Mouse (Mus musculus) hindbrain, embryonic 13.5 days (tissue): Measurements from ENCODE around the gene Lcn11. TPM values are rescaled to one million over a fixed set of nuclear protein-coding genes. Genes with fewer than 3 reads are reported as not detected.
"Not testable (repeated sequence)": the region's sequence is repeated elsewhere in the genome, so short reads cannot be mapped to it uniquely, and the experiment has no call there.

ENCODE experiments used
- ATAC-seq: fragments of 200-750 bp; cut with Nextera tagmentation; 2 replicates; pipeline ENCODE4 v1.8.0; 2017; ENCODE audit warnings: moderate TSS enrichment; ENCODE audit not compliant: low FRiP score
- H3K27ac ChIP-seq: fragments of 300-500 bp; sonication (generic); 2 replicates; pipeline ENCODE4 v1.5.1; 2015; ENCODE audit warnings: inconsistent platforms, mild to moderate bottlenecking, moderate library complexity
- H3K27me3 ChIP-seq: fragments of 300-500 bp; sonication (generic); 2 replicates; pipeline ENCODE4 v1.6.1; 2015; ENCODE audit warnings: mild to moderate bottlenecking, inconsistent platforms
- H3K36me3 ChIP-seq: fragments of 300-500 bp; sonication (generic); 2 replicates; pipeline ENCODE4 v1.6.1; 2015; ENCODE audit warnings: mild to moderate bottlenecking, inconsistent platforms
- H3K4me1 ChIP-seq: fragments of 300-500 bp; sonication (generic); replicated peaks from 2 replicates; pipeline ENCODE4 v1.6.1; 2015; ENCODE audit warnings: inconsistent platforms
- H3K4me2 ChIP-seq: fragments of 300-500 bp; sonication (generic); 2 replicates; pipeline ENCODE4 v1.6.1; 2015; ENCODE audit warnings: inconsistent platforms, mild to moderate bottlenecking, moderate library complexity
- H3K4me3 ChIP-seq: fragments of 300-500 bp; sonication (generic); 2 replicates; pipeline ENCODE4 v1.5.1; 2015; ENCODE audit warnings: mild to moderate bottlenecking, inconsistent platforms
- H3K9ac ChIP-seq: fragments of 300-500 bp; sonication (generic); 2 replicates; pipeline ENCODE4 v1.6.1; 2015; ENCODE audit warnings: mild to moderate bottlenecking, inconsistent platforms
- H3K9me3 ChIP-seq: fragments of 300-500 bp; sonication (generic); 2 replicates; pipeline ENCODE4 v1.6.1; 2016; ENCODE audit warnings: inconsistent platforms
- WGBS: fragments of 180-500 bp; shearing (Covaris S2); methylation state at CpG from one replicate; pipeline ENCODE4 v1.1.7; 2015; 5-methylcytosine and 5-hydroxymethylcytosine counted together
- polyA plus RNA-seq: library from polyadenylated mRNA; unstranded; fragments of >200 nt; fragmentation: Nextera tagmentation; extraction: Ambion mirVana; gene quantifications from 2 replicates; pipeline ENCODE4 v1.2.1, GENCODE M21; 2015

Gene Lcn11
- polyA plus RNA-seq: not detected in 2 replicates

GRCm38 (mm10) chr2:25776717-25777116 lies at the start of gene Lcn11:
TSS of gene Lcn11 (plus strand) at chr2:25777017.
- H3K4me3 ChIP-seq: no peak within 1 kb of the TSS
- no peak within 1 kb of the TSS for H3K27ac ChIP-seq
- 96% methylated on average over 1 of the region's 1 CpGs for WGBS
- no peaks in the 10 kb centered on the region for H3K4me1 ChIP-seq
- no peaks in the 10 kb centered on the region for H3K27me3 ChIP-seq
- no peak within 1 kb of the TSS for H3K9ac ChIP-seq
- no peaks in the 10 kb centered on the region for H3K9me3 ChIP-seq
- no peak for ATAC-seq
- no peaks in the 10 kb centered on the region for H3K36me3 ChIP-seq
- no peak within 1 kb of the TSS for H3K4me2 ChIP-seq

- Histone ChIP-seq H3K27ac (no peak overlapping the region), H3K27me3 (no peaks in the 10 kb centered on the region), H3K9me3 (0 out of 2 replicates have a peak, but pooled peaks cover 5% of the 10 kb centered on the region), H3K36me3 (no peaks in the 10 kb centered on the region), H3K9ac (no peak overlapping the region), H3K4me2 (no peak overlapping the region), H3K4me3 (no peak overlapping the region), H3K4me1 (no peaks in the 10 kb centered on the region)
- no peak for ATAC-seq
- 67% methylated on average over 2 of the region's 2 CpGs for WGBS
These were observed 43.5 kb upstream of the Lcn11 start for GRCm38 (mm10) chr2:25733199-25733930.

- not testable (repeated sequence) for H3K9ac ChIP-seq, H3K4me1 ChIP-seq, H3K9me3 ChIP-seq, H3K36me3 ChIP-seq, H3K27ac ChIP-seq, ATAC-seq, H3K4me3 ChIP-seq, H3K4me2 ChIP-seq, H3K27me3 ChIP-seq
- 72% methylated on average over 3 of the region's 3 CpGs for WGBS
These were observed 40.1 kb upstream of the Lcn11 start, which contains the start of gene Obp2b for GRCm38 (mm10) chr2:25736709-25737108. TSS of gene Obp2b (plus strand) at chr2:25737009.

GRCm38 (mm10) chr2:25741671-25742070 lies 35.1 kb upstream of the Lcn11 start:
- H3K27me3 ChIP-seq: no peaks in the 10 kb centered on the region
- H3K27ac ChIP-seq: no peak overlapping the region
- H3K36me3 ChIP-seq: no peaks in the 10 kb centered on the region
- no peak overlapping the region for H3K4me2 ChIP-seq
- H3K4me1 ChIP-seq: no peaks in the 10 kb centered on the region
- no peak overlapping the region for H3K4me3 ChIP-seq
- no peak overlapping the region for H3K9ac ChIP-seq
- no peaks in the 10 kb centered on the region for H3K9me3 ChIP-seq
- ATAC-seq: no peak
- WGBS: 80% methylated on average over 1 of the region's 1 CpGs

- 0 out of 2 replicates have a peak, but pooled peaks cover 6% of the 10 kb centered on the region for H3K9me3 ChIP-seq
- no peaks in the 10 kb centered on the region for H3K4me1 ChIP-seq
- no peaks in the 10 kb centered on the region for H3K36me3 ChIP-seq
- no peaks in the 10 kb centered on the region for H3K27me3 ChIP-seq
- H3K9ac ChIP-seq: no peak overlapping the region
- 97% methylated on average over 1 of the region's 1 CpGs for WGBS
- no peak overlapping the region for H3K27ac ChIP-seq
- ATAC-seq: no peak
- no peak overlapping the region for H3K4me2 ChIP-seq
- no peak overlapping the region for H3K4me3 ChIP-seq
These were observed 22.6 kb upstream of the Lcn11 start for GRCm38 (mm10) chr2:25754201-25754600.

- Histone ChIP-seq H3K27ac (no peak overlapping the region), H3K9ac (no peak overlapping the region), H3K9me3 (0 out of 2 replicates have a peak, but pooled peaks cover 6% of the 10 kb centered on the region), H3K4me3 (no peak overlapping the region), H3K36me3 (no peaks in the 10 kb centered on the region), H3K4me2 (no peak overlapping the region), H3K4me1 (no peaks in the 10 kb centered on the region), H3K27me3 (no peaks in the 10 kb centered on the region)
- 71% methylated on average over 4 of the region's 4 CpGs for WGBS
- no peak for ATAC-seq
These were observed 18.7 kb upstream of the Lcn11 start for GRCm38 (mm10) chr2:25758064-25758625.

- Histone ChIP-seq H3K36me3 (no peaks in the 10 kb centered on the region), H3K27ac (no peak within 1 kb of the TSS), H3K4me1 (no peaks in the 10 kb centered on the region), H3K4me3 (no peak within 1 kb of the TSS), H3K9me3 (no peaks in the 10 kb centered on the region), H3K4me2 (no peak within 1 kb of the TSS), H3K27me3 (no peaks in the 10 kb centered on the region), H3K9ac (no peak within 1 kb of the TSS)
- WGBS: 64% methylated on average over 2 of the region's 2 CpGs
- ATAC-seq: no peak
These were observed 11.5 kb upstream of the Lcn11 start, which contains the start of gene Lcn3 for GRCm38 (mm10) chr2:25765269-25765668. TSS of gene Lcn3 (plus strand) at chr2:25765569.

- ATAC-seq: no peak
- H3K4me1 ChIP-seq: no peaks in the 10 kb centered on the region
These were observed 9.1 kb upstream of the Lcn11 start for GRCm38 (mm10) chr2:25767764-25768163.

GRCm38 (mm10) chr2:25773507-25773906 lies 3.3 kb upstream of the Lcn11 start:
- H3K4me3 ChIP-seq: no peak overlapping the region
- 94% methylated on average over 2 of the region's 2 CpGs for WGBS

More at GRCm38 (mm10) chr2:25767764-25768163, 9.1 kb upstream of the Lcn11 start:
- no peaks in the 10 kb centered on the region for H3K27me3 ChIP-seq
- no peak overlapping the region for H3K4me3 ChIP-seq
- 90% methylated on average over 4 of the region's 4 CpGs for WGBS
- H3K9me3 ChIP-seq: no peaks in the 10 kb centered on the region
- no peak overlapping the region for H3K4me2 ChIP-seq
- no peaks in the 10 kb centered on the region for H3K36me3 ChIP-seq
- no peak overlapping the region for H3K27ac ChIP-seq
- H3K9ac ChIP-seq: no peak overlapping the region

GRCm38 (mm10) chr2:25774640-25775039 lies 2.2 kb upstream of the Lcn11 start:
- no peak for ATAC-seq
- Histone ChIP-seq H3K4me1 (no peaks in the 10 kb centered on the region), H3K4me3 (no peak overlapping the region), H3K9me3 (no peaks in the 10 kb centered on the region), H3K36me3 (no peaks in the 10 kb centered on the region), H3K9ac (no peak overlapping the region), H3K27me3 (no peaks in the 10 kb centered on the region), H3K27ac (no peak overlapping the region), H3K4me2 (no peak overlapping the region)
- 81% methylated on average over 2 of the region's 2 CpGs for WGBS

More at GRCm38 (mm10) chr2:25773507-25773906, 3.3 kb upstream of the Lcn11 start:
- no peaks in the 10 kb centered on the region for H3K9me3 ChIP-seq
- H3K27me3 ChIP-seq: no peaks in the 10 kb centered on the region
- H3K4me1 ChIP-seq: no peaks in the 10 kb centered on the region
- no peak overlapping the region for H3K9ac ChIP-seq
- ATAC-seq: no peak
- H3K4me2 ChIP-seq: no peak overlapping the region
- H3K36me3 ChIP-seq: no peaks in the 10 kb centered on the region
- no peak overlapping the region for H3K27ac ChIP-seq

GRCm38 (mm10) chr2:25775991-25776390 lies 826 bp upstream of the Lcn11 start:
- H3K4me1 ChIP-seq: no peaks in the 10 kb centered on the region
- no peaks in the 10 kb centered on the region for H3K27me3 ChIP-seq
- no peak for ATAC-seq
- H3K9me3 ChIP-seq: no peaks in the 10 kb centered on the region
- no peak overlapping the region for H3K27ac ChIP-seq
- no peak overlapping the region for H3K4me3 ChIP-seq
- no peak overlapping the region for H3K4me2 ChIP-seq
- no peak overlapping the region for H3K9ac ChIP-seq
- WGBS: 81% methylated on average over 3 of the region's 3 CpGs
- no peaks in the 10 kb centered on the region for H3K36me3 ChIP-seq

- Histone ChIP-seq H3K4me1 (no peaks in the 10 kb centered on the region), H3K9ac (no peak overlapping the region), H3K4me3 (no peak overlapping the region), H3K4me2 (no peak overlapping the region), H3K27ac (no peak overlapping the region), H3K9me3 (no peaks in the 10 kb centered on the region), H3K36me3 (no peaks in the 10 kb centered on the region), H3K27me3 (no peaks in the 10 kb centered on the region)
- no peak for ATAC-seq
- WGBS: 89% methylated on average over 9 of the region's 9 CpGs
These were observed 2.3 kb downstream of the Lcn11 start for GRCm38 (mm10) chr2:25779076-25779475.

GRCm38 (mm10) chr2:25780921-25781320 lies 4.1 kb downstream of the Lcn11 start:
- WGBS: 66% methylated on average over 4 of the region's 4 CpGs
- H3K4me1 ChIP-seq: no peaks in the 10 kb centered on the region
- no peak overlapping the region for H3K4me3 ChIP-seq
- ATAC-seq: no peak
- H3K9ac ChIP-seq: no peak overlapping the region
- H3K36me3 ChIP-seq: no peaks in the 10 kb centered on the region
- H3K9me3 ChIP-seq: no peaks in the 10 kb centered on the region
- no peaks in the 10 kb centered on the region for H3K27me3 ChIP-seq
- H3K4me2 ChIP-seq: no peak overlapping the region
- H3K27ac ChIP-seq: no peak overlapping the region
